ENCODE assay signal across 30 mouse cellular contexts in the genomic region with DNA sequence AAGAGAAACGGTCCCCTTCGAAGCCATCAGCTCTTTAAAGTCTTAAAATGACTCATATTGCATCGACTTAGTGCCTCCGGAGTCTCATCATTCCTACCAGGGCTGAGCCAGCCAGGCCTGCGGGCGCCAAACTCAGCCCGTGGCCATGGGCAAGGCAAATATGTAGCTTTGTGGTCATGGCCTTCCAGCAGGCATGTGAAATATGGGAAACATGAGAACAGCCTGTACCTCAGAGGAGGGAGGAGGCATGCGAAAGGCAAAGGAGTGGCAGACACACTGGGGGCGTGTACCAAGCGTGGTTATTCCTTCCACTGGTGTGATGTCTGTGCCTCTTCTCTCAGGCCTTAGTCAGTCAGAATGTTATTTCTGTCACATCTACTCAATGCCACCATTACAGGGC.
DNase-seq lines count a peak whose midpoint lies in the region; ATAC-seq and TF ChIP-seq lines count a peak whose summit lies in the region.
"Had no signal": no experiment of that assay in that cellular context is flagged by ENCODE, and none has a peak within 500 bp of the region (broad histone marks: within the 10 kb centered on the region; RNA-seq: fewer than 3 reads in every experiment).

No protein-coding gene starts in this region.

- 82% methylated on average over 10 of the region's 10 CpGs for WGBS in embryonic facial prominence, embryonic 12.5 days
- WGBS in embryonic facial prominence, embryonic 10.5 days: 95% methylated on average over 10 of the region's 10 CpGs
- WGBS in limb, embryonic 13.5 days: 74% methylated on average over 10 of the region's 10 CpGs
- WGBS in limb, embryonic 10.5 days: 92% methylated on average over 10 of the region's 10 CpGs
- WGBS in embryonic facial prominence, embryonic 14.5 days: 64% methylated on average over 10 of the region's 10 CpGs
- 94% methylated on average over 10 of the region's 10 CpGs for WGBS in forebrain, embryonic 11.5 days
- 97% methylated on average over 10 of the region's 10 CpGs for WGBS in hindbrain, embryonic 13.5 days

- H3ac ChIP-seq in myocyte (ENCODE audit: control insufficient read depth, insufficient read length): no peak overlapping the region

- H3K9me3 ChIP-seq in embryonic facial prominence, embryonic 12.5 days: no peaks in the 10 kb centered on the region
- H3K9me3 ChIP-seq in embryonic facial prominence, embryonic 10.5 days: no peaks in the 10 kb centered on the region
- no peaks in the 10 kb centered on the region for H3K9me3 ChIP-seq in limb, embryonic 13.5 days
- H3K9me3 ChIP-seq in limb, embryonic 10.5 days (replicated peaks): no peaks in the 10 kb centered on the region
- no peaks in the 10 kb centered on the region for H3K9me3 ChIP-seq in embryonic facial prominence, embryonic 14.5 days (ENCODE audit: control insufficient read depth, low read length)
- no peaks in the 10 kb centered on the region for H3K9me3 ChIP-seq in forebrain, embryonic 11.5 days (ENCODE audit: control insufficient read depth, low read length)
- H3K9me3 ChIP-seq in hindbrain, embryonic 13.5 days: no peaks in the 10 kb centered on the region
- H3K9me3 ChIP-seq: forebrain, embryonic 15.5 days; heart, embryonic 13.5 days; intestine, embryonic 15.5 days; limb, embryonic 12.5 days; liver, embryonic 13.5 days; neural tube, embryonic 15.5 days had no signal

- H3K79me2 ChIP-seq in myocyte (ENCODE audit: control insufficient read depth, insufficient read depth): no peaks in the 10 kb centered on the region

- DNase-seq in embryonic facial prominence, embryonic 10.5 days (ENCODE audit: low spot score): no peak
- no peak for DNase-seq in limb, embryonic 10.5 days (ENCODE audit: low spot score)
- DNase-seq in embryonic facial prominence, embryonic 14.5 days (ENCODE audit: low spot score): peak; percentile 81
- DNase-seq in forebrain, embryonic 11.5 days (ENCODE audit: low spot score): no peak
- DNase-seq: adrenal gland, postnatal 10 days; cerebellum, adult 11 months; cerebellum, adult 9-10 months; cerebellum, postnatal 36 days; kidney, adult 2 months; kidney, postnatal 4 days; liver, embryonic 13.5 days; lung, adult 18-20 months; lung, postnatal 4 days; midbrain, embryonic 14.5 days; retina, postnatal 1 day; right cerebral cortex, postnatal 25 days; spleen, adult 18-20 months; thymus, postnatal 14 days had no signal

- H3K9ac ChIP-seq in embryonic facial prominence, embryonic 12.5 days: no peak overlapping the region
- no peak overlapping the region for H3K9ac ChIP-seq in limb, embryonic 13.5 days
- H3K9ac ChIP-seq in embryonic facial prominence, embryonic 14.5 days (ENCODE audit: low read depth, low read length): no peak overlapping the region
- no peak overlapping the region for H3K9ac ChIP-seq in forebrain, embryonic 11.5 days (ENCODE audit: low read length)
- no peak overlapping the region for H3K9ac ChIP-seq in hindbrain, embryonic 13.5 days
- H3K9ac ChIP-seq: forebrain, embryonic 15.5 days; heart, embryonic 13.5 days; intestine, embryonic 15.5 days; limb, embryonic 12.5 days; liver, embryonic 13.5 days; neural tube, embryonic 15.5 days had no signal

- no peaks in the 10 kb centered on the region for H3K27me3 ChIP-seq in embryonic facial prominence, embryonic 12.5 days
- no peaks in the 10 kb centered on the region for H3K27me3 ChIP-seq in embryonic facial prominence, embryonic 10.5 days (replicated peaks; ENCODE audit: low read depth, poor library complexity, severe bottlenecking)
- no peaks in the 10 kb centered on the region; the same call in 1 of the 2 replicates for H3K27me3 ChIP-seq in limb, embryonic 13.5 days
- H3K27me3 ChIP-seq in limb, embryonic 10.5 days (ENCODE audit: low read depth, poor library complexity, severe bottlenecking): 0 out of 2 replicates have a peak, but pooled peaks cover 11% of the 10 kb centered on the region
- no peaks in the 10 kb centered on the region for H3K27me3 ChIP-seq in embryonic facial prominence, embryonic 14.5 days (replicated peaks; ENCODE audit: control insufficient read depth, insufficient read depth, low read length)
- H3K27me3 ChIP-seq in myocyte (ENCODE audit: control insufficient read depth, insufficient read depth, insufficient read length): no peaks in the 10 kb centered on the region
- H3K27me3 ChIP-seq in forebrain, embryonic 11.5 days (ENCODE audit: control insufficient read depth, insufficient read depth, low read length): no peaks in the 10 kb centered on the region
- H3K27me3 ChIP-seq in hindbrain, embryonic 13.5 days: no peaks in the 10 kb centered on the region
- H3K27me3 ChIP-seq: forebrain, embryonic 15.5 days; heart, embryonic 13.5 days; intestine, embryonic 15.5 days; limb, embryonic 12.5 days; liver, embryonic 13.5 days; neural tube, embryonic 15.5 days had no signal

- H3K4me3 ChIP-seq in embryonic facial prominence, embryonic 12.5 days: no peak overlapping the region
- no peak overlapping the region for H3K4me3 ChIP-seq in embryonic facial prominence, embryonic 10.5 days
- no peak overlapping the region for H3K4me3 ChIP-seq in limb, embryonic 13.5 days
- H3K4me3 ChIP-seq in limb, embryonic 10.5 days: no peak overlapping the region
- H3K4me3 ChIP-seq in embryonic facial prominence, embryonic 14.5 days (ENCODE audit: low read depth, low read length): no peak overlapping the region
- H3K4me3 ChIP-seq in myocyte: no peak overlapping the region
- H3K4me3 ChIP-seq in forebrain, embryonic 11.5 days (ENCODE audit: low read depth, low read length): no peak overlapping the region
- no peak overlapping the region for H3K4me3 ChIP-seq in hindbrain, embryonic 13.5 days
- H3K4me3 ChIP-seq: forebrain, embryonic 15.5 days; heart, embryonic 13.5 days; intestine, embryonic 15.5 days; limb, embryonic 12.5 days; liver, embryonic 13.5 days; neural tube, embryonic 15.5 days had no signal

- TF ChIP-seq POLR2A in myocyte (IDR thresholded peaks at IDR 0.05; ENCODE audit: insufficient read length, low read depth): peak; percentile 35

- no peak overlapping the region for H3K27ac ChIP-seq in embryonic facial prominence, embryonic 12.5 days
- no peak overlapping the region for H3K27ac ChIP-seq in embryonic facial prominence, embryonic 10.5 days (replicated peaks)
- H3K27ac ChIP-seq in limb, embryonic 13.5 days: no peak overlapping the region
- H3K27ac ChIP-seq in limb, embryonic 10.5 days: no peak overlapping the region
- H3K27ac ChIP-seq in embryonic facial prominence, embryonic 14.5 days (replicated peaks; ENCODE audit: low read depth, low read length): peak overlapping the region; percentile 25; the same call in 1 of the 2 replicates
- no peak overlapping the region for H3K27ac ChIP-seq in forebrain, embryonic 11.5 days (ENCODE audit: low read depth, low read length)
- H3K27ac ChIP-seq in hindbrain, embryonic 13.5 days: no peak overlapping the region
- H3K27ac ChIP-seq: forebrain, embryonic 15.5 days; heart, embryonic 13.5 days; hindbrain, postnatal 0 days; intestine, embryonic 15.5 days; kidney, postnatal 0 days; limb, embryonic 12.5 days; liver, embryonic 13.5 days; neural tube, embryonic 15.5 days had no signal

- H3K4me1 ChIP-seq in embryonic facial prominence, embryonic 12.5 days: peaks cover 6% of the 10 kb centered on the region; the same call in 1 of the 2 replicates
- peaks cover 8% of the 10 kb centered on the region for H3K4me1 ChIP-seq in embryonic facial prominence, embryonic 10.5 days
- peaks cover 9% of the 10 kb centered on the region; the same call in 1 of the 2 replicates for H3K4me1 ChIP-seq in limb, embryonic 13.5 days
- H3K4me1 ChIP-seq in limb, embryonic 10.5 days: peaks cover 14% of the 10 kb centered on the region
- H3K4me1 ChIP-seq in embryonic facial prominence, embryonic 14.5 days (ENCODE audit: control insufficient read depth, insufficient read depth, low read length): peaks cover 3% of the 10 kb centered on the region; the same call in 1 of the 2 replicates
- 0 out of 2 replicates have a peak, but pooled peaks cover 2% of the 10 kb centered on the region for H3K4me1 ChIP-seq in forebrain, embryonic 11.5 days (replicated peaks; ENCODE audit: control insufficient read depth, insufficient read depth, low read length)
- peaks cover 4% of the 10 kb centered on the region; the same call in 1 of the 2 replicates for H3K4me1 ChIP-seq in hindbrain, embryonic 13.5 days (replicated peaks)
- H3K4me1 ChIP-seq: heart, embryonic 13.5 days; intestine, embryonic 15.5 days; liver, embryonic 13.5 days; neural tube, embryonic 15.5 days had no signal

- no peaks in the 10 kb centered on the region for H3K36me3 ChIP-seq in embryonic facial prominence, embryonic 12.5 days
- no peaks in the 10 kb centered on the region for H3K36me3 ChIP-seq in embryonic facial prominence, embryonic 10.5 days (replicated peaks)
- H3K36me3 ChIP-seq in limb, embryonic 13.5 days: no peaks in the 10 kb centered on the region
- H3K36me3 ChIP-seq in limb, embryonic 10.5 days: no peaks in the 10 kb centered on the region
- H3K36me3 ChIP-seq in embryonic facial prominence, embryonic 14.5 days (ENCODE audit: control insufficient read depth, insufficient read depth, low read length): no peaks in the 10 kb centered on the region
- H3K36me3 ChIP-seq in myocyte (ENCODE audit: control insufficient read depth, insufficient read depth): no peaks in the 10 kb centered on the region
- H3K36me3 ChIP-seq in forebrain, embryonic 11.5 days (ENCODE audit: control insufficient read depth, insufficient read depth, low read length): no peaks in the 10 kb centered on the region
- no peaks in the 10 kb centered on the region for H3K36me3 ChIP-seq in hindbrain, embryonic 13.5 days
- H3K36me3 ChIP-seq: forebrain, embryonic 15.5 days; heart, embryonic 13.5 days; intestine, embryonic 15.5 days; limb, embryonic 12.5 days; liver, embryonic 13.5 days; neural tube, embryonic 15.5 days had no signal

- H3K4me2 ChIP-seq in embryonic facial prominence, embryonic 12.5 days (replicated peaks): no peak overlapping the region
- H3K4me2 ChIP-seq in limb, embryonic 13.5 days (replicated peaks): no peak overlapping the region
- H3K4me2 ChIP-seq in embryonic facial prominence, embryonic 14.5 days (ENCODE audit: low read depth, low read length): no peak overlapping the region
- peak overlapping the region; percentile 88 for H3K4me2 ChIP-seq in myocyte (ENCODE audit: low read depth)
- no peak overlapping the region for H3K4me2 ChIP-seq in forebrain, embryonic 11.5 days (ENCODE audit: low read depth, low read length, severe bottlenecking)
- no peak overlapping the region for H3K4me2 ChIP-seq in hindbrain, embryonic 13.5 days
- H3K4me2 ChIP-seq: forebrain, embryonic 15.5 days; heart, embryonic 13.5 days; intestine, embryonic 15.5 days; limb, embryonic 12.5 days; liver, embryonic 13.5 days; neural tube, embryonic 15.5 days had no signal

- ATAC-seq in embryonic facial prominence, embryonic 12.5 days (ENCODE audit: insufficient number of reproducible peaks, insufficient read depth, low FRiP score, low TSS enrichment): peak; percentile 64; the same call in 1 of the 2 replicates
- ATAC-seq in limb, embryonic 13.5 days (ENCODE audit: low FRiP score, low read depth): 0 out of 2 replicates have a peak, but pooled peaks have one; percentile 51
- ATAC-seq in embryonic facial prominence, embryonic 14.5 days (ENCODE audit: low read depth): peak; percentile 75
- no peak for ATAC-seq in forebrain, embryonic 11.5 days (replicated peaks; ENCODE audit: low FRiP score)
- no peak for ATAC-seq in hindbrain, embryonic 13.5 days (ENCODE audit: low FRiP score)
- ATAC-seq: forebrain, embryonic 15.5 days; hindbrain, postnatal 0 days; intestine, embryonic 15.5 days; lung, postnatal 0 days had no signal

Comparison
In these comparisons a context has a peak if more than half of its experiments do, and no peak if none do; other contexts are left out.
1. ATAC-seq: peak in embryonic facial prominence, embryonic 12.5 days (single experiment), limb, embryonic 13.5 days (single experiment) and embryonic facial prominence, embryonic 14.5 days (single experiment); none in forebrain, embryonic 11.5 days (single experiment) and hindbrain, embryonic 13.5 days (single experiment).